Mouse (Mus musculus): ENCODE data around the gene Gsx2. TPM values are rescaled to one million over a fixed set of nuclear protein-coding genes. Genes with fewer than 3 reads are reported as not detected.

Gsx2 gene
- total RNA-seq (2014; rRNA removed) (0.47 TPM in 1 of 2 replicates, not detected in the other), polyA plus RNA-seq (2015; fragmentation: Nextera tagmentation; extraction: Ambion mirVana) (0.14 TPM in 1 of 2 replicates, not detected in the other)

DNA sequence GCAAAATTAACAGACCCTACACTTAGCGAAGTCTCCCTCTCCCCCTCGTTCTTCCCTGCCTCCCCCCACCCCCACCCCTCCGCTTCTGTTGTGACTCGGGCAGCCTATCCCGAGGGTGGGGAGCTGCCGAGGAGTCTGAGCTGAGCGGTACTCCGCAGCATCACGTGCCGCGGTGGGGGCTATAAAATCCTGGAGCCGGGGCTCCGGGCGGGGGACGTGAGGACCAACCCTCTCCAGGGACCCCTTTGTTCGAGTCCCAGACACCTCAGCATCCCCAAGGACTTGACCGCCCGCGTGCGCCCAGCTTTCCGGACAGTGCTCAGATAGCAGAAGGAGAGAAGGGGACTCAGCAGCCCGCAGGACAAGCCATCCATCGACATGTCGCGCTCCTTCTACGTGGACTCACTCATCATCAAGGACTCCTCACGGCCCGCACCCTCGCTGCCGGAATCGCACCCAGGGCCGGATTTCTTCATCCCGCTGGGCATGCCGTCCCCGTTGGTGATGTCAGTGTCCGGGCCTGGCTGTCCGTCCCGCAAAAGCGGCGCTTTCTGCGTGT lies at the start of gene Gsx2:
TSS of gene Gsx2 (plus strand) at position 219 of the 559 bp plus-strand sequence.
- Histone ChIP-seq H3K4me1 (ENCODE audit: insufficient read depth, low read length) (no peaks in the 10 kb centered on the region), H3K4me3 (ENCODE audit: low read length) (peak within 1 kb of the TSS; percentile 32), H3K27ac (no peak within 1 kb of the TSS), H3K9ac (replicated peaks; ENCODE audit: low read length) (no peak within 1 kb of the TSS), H3K4me2 (ENCODE audit: low read depth, low read length) (peak within 1 kb of the TSS; percentile 56), H3K27me3 (ENCODE audit: insufficient read depth, low read length) (peaks cover 86% of the 10 kb centered on the region), H3K9me3 (ENCODE audit: low read length) (no peaks in the 10 kb centered on the region), H3K36me3 (ENCODE audit: insufficient read depth, low read length) (no peaks in the 10 kb centered on the region)
- no peak for TF ChIP-seq CTCF (IDR thresholded peaks at IDR 0.05; ENCODE audit: low read depth)
- DNase-seq (ENCODE audit: low spot score): no peak
- peak; percentile 52; the same call in 1 of the 2 replicates for ATAC-seq
- 1% methylated on average over 39 of the region's 41 CpGs for WGBS

DNA sequence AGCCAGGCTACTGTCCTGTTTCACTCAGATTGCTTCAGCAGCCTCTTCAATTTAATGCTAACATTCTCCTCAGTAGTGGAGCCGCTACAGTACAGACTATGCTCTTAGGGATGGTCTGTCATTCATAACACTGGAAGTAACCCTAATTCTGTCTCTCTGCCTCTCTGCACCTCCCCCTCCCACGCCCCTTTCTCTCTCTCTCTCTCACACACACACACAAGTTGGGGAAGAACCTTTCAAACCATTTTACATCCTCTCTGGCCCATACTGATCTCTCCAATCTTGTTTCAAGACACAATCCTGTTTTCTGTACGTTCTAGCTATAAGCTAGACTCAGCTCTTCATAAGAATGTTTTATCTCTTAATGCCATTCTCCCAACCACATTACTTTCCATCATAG lies 39.9 kb upstream of the Gsx2 start:
- Histone ChIP-seq H3K27me3 (ENCODE audit: insufficient read depth, low read length) (no peaks in the 10 kb centered on the region), H3K27ac (no peak overlapping the region), H3K36me3 (ENCODE audit: insufficient read depth, low read length) (no peaks in the 10 kb centered on the region), H3K9ac (replicated peaks; ENCODE audit: low read length) (no peak overlapping the region), H3K4me3 (ENCODE audit: low read length) (no peak overlapping the region), H3K4me1 (ENCODE audit: insufficient read depth, low read length) (no peaks in the 10 kb centered on the region), H3K9me3 (ENCODE audit: low read length) (no peaks in the 10 kb centered on the region), H3K4me2 (ENCODE audit: low read depth, low read length) (no peak overlapping the region)
- 85% methylated on average over 3 of the region's 3 CpGs for WGBS
- DNase-seq (ENCODE audit: low spot score): no peak
- ATAC-seq: no peak
- TF ChIP-seq CTCF (IDR thresholded peaks at IDR 0.05; ENCODE audit: low read depth): no peak

DNA sequence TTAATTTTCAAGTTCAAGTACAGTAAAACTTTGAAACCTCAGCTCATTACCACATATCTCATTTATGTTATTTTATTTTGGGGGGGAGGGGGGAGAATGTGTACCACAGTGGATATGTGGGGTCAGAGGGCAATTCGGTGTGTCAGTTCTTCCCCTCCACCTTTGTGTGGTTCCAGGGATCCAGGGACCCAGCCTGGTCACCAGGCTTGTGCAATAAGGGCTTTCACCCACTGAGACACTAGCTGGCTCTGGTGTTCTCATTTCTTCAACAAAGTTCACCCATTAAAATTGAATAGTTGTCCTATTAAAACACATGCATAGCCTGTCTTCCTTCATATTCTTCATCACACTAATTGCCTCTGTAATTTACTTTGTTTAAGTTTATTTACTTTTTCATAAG lies 36.1 kb upstream of the Gsx2 start:
- Histone ChIP-seq H3K27ac (no peak overlapping the region), H3K4me3 (ENCODE audit: low read length) (no peak overlapping the region), H3K36me3 (ENCODE audit: insufficient read depth, low read length) (no peaks in the 10 kb centered on the region), H3K9ac (replicated peaks; ENCODE audit: low read length) (no peak overlapping the region), H3K4me2 (ENCODE audit: low read depth, low read length) (no peak overlapping the region), H3K9me3 (ENCODE audit: low read length) (no peaks in the 10 kb centered on the region), H3K27me3 (ENCODE audit: insufficient read depth, low read length) (no peaks in the 10 kb centered on the region), H3K4me1 (ENCODE audit: insufficient read depth, low read length) (peaks cover 16% of the 10 kb centered on the region)
- 97% methylated on average over 1 of the region's 1 CpGs for WGBS
- DNase-seq (ENCODE audit: low spot score): no peak
- no peak for ATAC-seq
- TF ChIP-seq CTCF (IDR thresholded peaks at IDR 0.05; ENCODE audit: low read depth): no peak

- Histone ChIP-seq H3K9ac (replicated peaks; ENCODE audit: low read length) (peak overlapping the region; percentile 92; the same call in 1 of the 2 replicates), H3K36me3 (ENCODE audit: insufficient read depth, low read length) (no peaks in the 10 kb centered on the region), H3K4me1 (ENCODE audit: insufficient read depth, low read length) (peaks cover 16% of the 10 kb centered on the region), H3K27me3 (ENCODE audit: insufficient read depth, low read length) (no peaks in the 10 kb centered on the region), H3K4me3 (ENCODE audit: low read length) (peak overlapping the region; percentile 89), H3K9me3 (ENCODE audit: low read length) (no peaks in the 10 kb centered on the region), H3K27ac (no peak overlapping the region), H3K4me2 (ENCODE audit: low read depth, low read length) (peak overlapping the region; percentile 92)
- TF ChIP-seq CTCF (IDR thresholded peaks at IDR 0.05; ENCODE audit: low read depth): no peak
- 39% methylated on average over 9 of the region's 9 CpGs for WGBS
- ATAC-seq (no peak), DNase-seq (ENCODE audit: low spot score) (no peak)
Observed at GRCm38 (mm10) chr5:75043011-75043445, 32.4 kb upstream of the Gsx2 start.

DNA sequence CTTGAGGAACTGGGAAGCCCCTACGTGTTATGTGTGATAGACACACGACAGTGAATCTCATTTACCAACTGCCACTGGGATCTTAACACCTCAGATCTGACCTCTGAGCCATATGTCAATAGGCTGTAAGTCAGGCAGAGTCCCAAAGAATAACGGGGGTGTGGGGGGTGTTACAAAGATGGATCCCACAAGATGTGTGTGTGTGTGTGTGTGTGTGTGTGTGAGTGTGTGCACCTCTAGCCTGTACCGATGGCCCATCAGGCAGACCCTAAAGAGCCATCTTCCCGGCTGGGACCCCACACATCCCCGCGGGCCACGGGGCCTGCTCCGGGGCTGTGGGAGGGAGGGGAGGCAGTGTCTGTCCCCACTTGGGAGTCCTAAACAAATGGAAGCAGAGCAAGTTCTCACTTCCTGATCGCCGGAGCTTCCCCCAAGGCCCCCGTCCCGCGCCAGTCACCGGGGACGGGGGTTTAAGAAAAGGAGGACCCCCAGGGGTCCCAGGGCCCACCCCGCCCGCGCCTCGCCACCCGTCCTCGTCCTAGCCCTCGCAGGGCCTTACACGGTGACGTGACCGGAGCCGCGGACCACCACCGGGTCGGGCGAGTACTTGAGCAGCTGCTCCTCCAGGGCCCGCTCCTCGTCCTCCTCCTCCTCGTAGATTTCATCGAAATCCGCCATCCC lies 31.6 kb upstream of the Gsx2 start:
- Histone ChIP-seq H3K9me3 (ENCODE audit: low read length) (no peaks in the 10 kb centered on the region), H3K4me2 (ENCODE audit: low read depth, low read length) (peak overlapping the region; percentile 92), H3K36me3 (ENCODE audit: insufficient read depth, low read length) (no peaks in the 10 kb centered on the region), H3K27ac (peak overlapping the region; percentile 90), H3K4me1 (ENCODE audit: insufficient read depth, low read length) (peaks cover 16% of the 10 kb centered on the region), H3K9ac (replicated peaks; ENCODE audit: low read length) (peak overlapping the region; percentile 92), H3K27me3 (ENCODE audit: insufficient read depth, low read length) (no peaks in the 10 kb centered on the region), H3K4me3 (ENCODE audit: low read length) (peak overlapping the region; percentile 89)
- 2% methylated on average over 34 of the region's 36 CpGs for WGBS
- ATAC-seq: peak; percentile 84
- peak; percentile 21 for DNase-seq (ENCODE audit: low spot score)
- no peak for TF ChIP-seq CTCF (IDR thresholded peaks at IDR 0.05; ENCODE audit: low read depth)

DNA sequence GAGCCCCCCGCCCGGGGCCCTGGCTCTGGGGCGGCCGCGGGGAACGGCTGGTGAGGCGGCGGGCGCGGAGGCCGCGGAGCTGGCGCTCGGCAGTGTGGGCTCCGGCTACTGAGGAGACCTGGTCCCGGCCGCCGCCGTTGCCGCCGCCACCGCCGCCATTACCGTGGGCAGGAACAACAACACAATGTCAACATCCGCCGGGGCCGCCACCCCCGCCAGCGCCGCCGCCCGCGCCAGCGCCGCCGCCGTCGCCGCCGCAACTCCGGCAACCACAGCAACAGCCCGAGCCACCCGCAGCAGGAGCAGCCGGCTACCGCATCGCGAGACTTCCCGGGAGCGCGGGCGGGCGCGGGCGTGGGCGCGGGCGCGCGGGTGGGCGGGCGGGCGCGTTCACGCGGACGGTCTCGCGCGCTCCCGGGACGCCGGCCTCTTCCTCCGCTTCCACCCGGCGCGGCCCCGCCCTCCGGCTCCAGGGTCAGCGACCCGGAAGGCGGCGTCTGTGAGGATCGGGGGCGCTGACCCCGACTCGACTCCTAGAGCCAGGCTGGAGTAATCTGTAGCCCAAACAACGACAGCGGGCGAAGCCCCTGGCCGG lies 31.0 kb upstream of the Gsx2 start, which contains the start of gene Chic2:
TSS of gene Chic2 (minus strand) at position 465 of the 595 bp plus-strand sequence.
- peak within 1 kb of the TSS; percentile 92 for H3K4me2 ChIP-seq (ENCODE audit: low read depth, low read length)
- WGBS: under 1% methylated on average over 60 of the region's 90 CpGs
- DNase-seq (ENCODE audit: low spot score) (peak; percentile 92), ATAC-seq (peak; percentile 96)
- peak within 1 kb of the TSS; percentile 89 for H3K4me3 ChIP-seq (ENCODE audit: low read length)
- H3K4me1 ChIP-seq (ENCODE audit: insufficient read depth, low read length): peaks cover 16% of the 10 kb centered on the region
- peak within 1 kb of the TSS; percentile 90 for H3K27ac ChIP-seq
- no peak for TF ChIP-seq CTCF (IDR thresholded peaks at IDR 0.05; ENCODE audit: low read depth)
- no peaks in the 10 kb centered on the region for H3K27me3 ChIP-seq (ENCODE audit: insufficient read depth, low read length)
- H3K36me3 ChIP-seq (ENCODE audit: insufficient read depth, low read length): no peaks in the 10 kb centered on the region
- peak within 1 kb of the TSS; percentile 92 for H3K9ac ChIP-seq (replicated peaks; ENCODE audit: low read length)
- H3K9me3 ChIP-seq (ENCODE audit: low read length): no peaks in the 10 kb centered on the region
